Mouse (Mus musculus) 3134 (cell line): Measurements from ENCODE around the gene Dbx2.

Experiments used
- DNase-seq: peaks from one replicate; pipeline ENCODE4 v3.0.0-alpha.2; 2011; ENCODE audit warnings: low spot score; ENCODE audit not compliant: insufficient read length; ENCODE audit errors: extremely low read depth

Dbx2 gene

DNA sequence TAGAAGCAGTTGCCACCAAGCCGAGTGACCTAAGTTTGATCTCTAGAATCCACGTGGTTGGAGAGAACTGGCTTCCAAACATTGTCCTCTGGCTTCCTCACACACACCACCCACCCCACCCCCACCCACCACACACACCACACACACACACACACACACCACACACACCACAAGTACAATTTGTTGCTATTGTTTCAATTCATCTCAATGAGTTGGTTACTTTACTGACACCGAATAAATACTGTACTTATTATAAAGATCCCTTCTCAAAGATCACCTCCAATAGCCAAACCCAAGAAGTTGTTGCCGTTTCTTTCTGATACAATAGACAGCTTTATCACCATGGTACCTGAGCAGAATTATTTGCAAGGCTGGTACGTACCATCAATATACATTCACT is at the start of gene Dbx2:
Gene Dbx2, minus strand, starts transcription at position 101 of the 400 bp plus-strand sequence.
- no peak for DNase-seq

DNA sequence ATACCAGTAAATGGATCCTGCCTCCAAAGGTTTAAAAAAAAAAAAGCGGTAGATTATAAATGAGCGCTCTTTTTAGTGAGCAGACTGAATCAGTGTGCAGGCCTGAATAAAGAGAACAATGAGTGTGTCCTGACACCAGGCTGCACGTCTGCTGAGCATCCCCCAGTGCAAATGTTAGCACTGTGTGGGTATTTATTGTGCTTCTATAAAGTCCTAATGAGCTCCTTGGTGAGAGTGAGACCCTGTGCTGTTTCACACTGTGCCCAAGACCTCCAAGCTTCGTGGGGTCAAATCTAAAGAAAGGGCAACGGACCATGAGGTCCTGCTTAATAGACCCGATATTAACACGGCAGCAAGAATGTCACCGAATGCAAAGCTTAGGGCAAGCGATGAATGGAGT is 46.4 kb upstream of the Dbx2 start:
- DNase-seq, result no peak

DNA sequence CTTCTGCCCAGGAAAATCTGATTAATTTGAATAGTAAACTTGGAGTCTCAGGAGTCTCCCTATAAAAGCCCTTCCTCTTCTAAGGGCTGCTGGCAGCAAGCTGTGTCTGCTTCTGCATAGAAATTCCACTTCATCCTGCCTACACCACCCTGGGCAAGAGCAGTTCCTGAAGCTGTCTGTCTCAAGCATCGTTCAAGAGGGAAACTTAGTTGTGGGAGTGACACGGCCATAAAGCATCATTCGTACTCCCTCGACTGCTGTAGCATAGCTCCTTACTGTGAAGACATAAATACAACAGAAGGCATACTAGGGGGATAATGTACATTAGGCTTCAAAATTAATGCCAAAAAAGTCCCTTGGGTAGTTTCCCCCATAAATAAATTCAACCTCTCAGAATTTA is 45.8 kb upstream of the Dbx2 start:
- no peak for DNase-seq

DNA sequence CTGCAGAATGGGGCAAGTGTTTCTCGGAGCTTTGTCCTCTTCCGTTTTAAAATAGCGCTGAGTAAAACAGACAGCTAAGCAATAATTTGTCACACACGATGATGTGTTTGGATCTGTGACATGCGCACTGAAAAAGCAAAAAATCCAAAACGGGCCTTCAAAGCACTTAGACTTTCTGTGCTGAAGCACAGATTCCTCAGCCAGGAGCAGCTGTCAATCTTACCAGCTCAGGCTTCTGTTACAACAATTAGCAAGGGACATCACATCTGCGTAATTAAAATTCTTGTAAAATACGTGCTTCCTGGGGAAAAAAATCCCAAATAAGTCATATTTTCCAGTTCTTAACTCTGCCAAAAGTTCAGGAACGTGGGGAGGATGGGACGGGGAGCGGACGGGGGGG is 43.6 kb upstream of the Dbx2 start:
- no peak for DNase-seq

DNA sequence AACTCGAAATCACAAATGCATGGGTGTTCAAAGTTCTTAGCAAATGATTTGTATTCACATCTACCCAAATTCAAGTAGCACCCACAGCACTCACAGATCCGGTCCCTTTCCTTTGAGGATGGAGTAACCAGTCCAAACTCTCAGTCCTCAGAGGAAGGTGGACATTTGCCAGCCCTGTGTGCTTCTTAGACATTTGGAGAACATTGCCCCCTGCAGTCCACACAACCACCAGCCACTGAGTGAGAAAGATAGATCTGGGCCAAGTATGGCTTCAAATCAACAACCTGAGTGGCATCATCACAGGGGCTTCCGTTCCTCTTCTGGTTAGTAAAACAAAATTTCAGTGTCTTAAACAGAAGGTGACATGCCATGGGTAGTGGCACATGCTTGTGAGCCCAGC is 38.0 kb upstream of the Dbx2 start:
- no peak for DNase-seq

DNA sequence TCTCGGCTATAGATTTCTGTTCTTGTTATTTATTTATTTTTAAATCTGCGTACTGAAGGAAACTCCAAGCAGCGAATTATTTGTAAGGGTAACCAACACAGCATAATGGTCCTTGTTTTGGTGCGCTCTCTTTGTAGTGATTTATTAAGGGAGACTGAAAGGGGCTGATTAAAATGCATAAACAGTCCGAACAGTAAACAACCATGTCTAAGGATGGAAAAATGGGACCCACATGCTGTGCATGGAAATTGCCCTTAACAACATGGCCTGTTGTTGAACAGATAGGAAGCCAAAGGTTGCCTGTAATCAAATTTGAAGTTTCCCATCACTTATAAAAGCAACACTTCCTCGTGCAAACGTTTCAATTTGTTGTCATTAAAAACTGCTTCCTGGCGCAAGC is 35.8 kb upstream of the Dbx2 start:
- DNase-seq, result no peak

DNA sequence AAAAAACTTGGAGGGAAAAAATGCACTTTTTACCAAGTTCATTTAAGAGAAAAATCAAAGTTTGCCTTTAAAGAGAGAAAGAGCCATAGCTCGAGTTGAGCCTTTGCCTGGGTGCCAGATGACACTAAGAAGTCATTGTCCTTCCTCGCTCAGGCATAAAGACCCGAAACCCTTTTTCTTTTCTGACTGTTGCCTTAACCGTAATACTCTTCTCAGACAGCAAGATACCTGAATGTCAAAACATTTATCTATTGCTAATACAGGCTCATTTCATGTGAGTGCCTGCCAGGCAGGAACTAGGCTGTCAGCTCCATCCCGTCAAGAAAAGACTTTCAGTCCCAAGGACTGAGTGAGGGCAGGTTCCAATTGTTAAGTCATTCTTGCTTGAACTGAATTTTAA is 35.4 kb upstream of the Dbx2 start:
- DNase-seq, result no peak

DNA sequence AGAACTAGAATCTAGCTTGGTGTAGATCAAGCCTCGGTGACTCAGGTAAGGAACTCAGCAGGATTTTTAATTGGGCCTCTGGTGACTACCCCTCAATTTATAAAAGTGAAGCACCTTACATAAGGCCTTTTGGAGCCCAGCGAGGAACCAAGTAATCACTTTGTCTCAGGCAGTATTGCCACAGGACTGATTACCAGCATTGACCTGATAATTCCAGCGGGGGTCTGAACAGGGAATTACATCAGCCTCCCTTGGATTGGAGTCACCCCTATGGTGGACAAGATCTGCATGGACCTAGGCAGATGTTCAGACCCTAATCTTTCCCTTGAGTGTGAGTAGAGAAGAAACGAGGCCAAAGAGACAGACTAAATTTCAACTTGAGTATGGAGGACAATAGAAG is 26.9 kb upstream of the Dbx2 start:
- DNase-seq, result no peak

DNA sequence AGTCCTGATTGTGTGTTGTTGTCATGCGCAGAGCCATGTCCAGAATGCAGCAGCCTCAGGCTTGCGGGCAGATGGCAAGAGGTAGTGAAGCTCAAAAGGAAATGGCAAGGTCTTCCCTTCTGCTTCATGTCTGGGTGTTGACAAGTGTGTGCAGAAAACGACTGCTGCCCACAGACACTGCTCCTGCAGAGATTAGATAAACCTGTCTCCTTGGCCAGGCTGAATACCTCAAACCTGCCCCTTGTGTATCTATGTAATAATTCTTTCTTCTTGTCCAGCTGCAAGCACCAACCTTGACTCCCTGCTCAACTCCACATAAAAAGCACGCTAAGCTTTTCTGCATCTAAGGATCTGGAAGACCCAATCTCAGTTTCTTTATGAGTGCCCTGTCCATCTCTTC is 19.9 kb upstream of the Dbx2 start:
- DNase-seq, result no peak

DNA sequence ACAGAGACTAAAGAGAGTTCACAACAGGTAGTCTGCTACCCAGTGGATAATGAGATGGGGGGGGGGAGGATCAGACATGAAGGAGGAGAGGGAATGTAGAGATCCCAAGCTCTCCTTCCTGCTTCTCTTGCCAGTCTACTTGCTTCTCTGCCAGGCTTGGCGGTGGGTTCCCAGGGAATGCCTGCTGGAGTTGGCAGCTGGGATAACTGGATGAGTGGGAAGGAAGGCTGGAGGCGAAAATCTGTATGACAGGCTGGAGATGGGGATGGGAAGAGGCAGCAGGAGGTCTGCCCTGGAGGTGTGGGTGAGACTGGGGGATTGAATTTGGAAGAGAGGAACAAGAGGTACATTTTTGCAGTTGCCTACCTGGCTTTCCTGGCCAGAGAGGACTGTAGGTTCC is 19.4 kb upstream of the Dbx2 start:
- DNase-seq, result no peak

DNA sequence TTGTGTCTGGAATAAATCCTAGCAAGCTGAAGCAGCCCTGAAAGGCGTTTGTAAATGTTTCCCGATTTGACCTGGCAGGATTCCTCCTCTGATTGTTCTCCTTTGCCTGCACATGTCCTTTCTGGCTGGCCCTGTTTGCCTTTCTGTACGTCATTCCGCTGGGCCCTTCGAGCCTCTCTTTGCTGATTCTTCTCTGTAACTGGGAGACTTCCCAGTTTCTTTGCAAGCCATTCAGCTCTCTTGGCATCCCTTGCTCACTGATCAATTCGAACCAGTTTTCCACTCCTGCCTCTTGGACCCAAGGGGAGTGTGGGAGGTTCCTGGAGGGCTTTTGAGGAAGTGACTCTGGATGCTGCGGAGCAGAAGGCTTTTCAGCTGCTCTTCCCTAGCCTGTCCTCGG is 11.4 kb upstream of the Dbx2 start:
- no peak for DNase-seq

DNA sequence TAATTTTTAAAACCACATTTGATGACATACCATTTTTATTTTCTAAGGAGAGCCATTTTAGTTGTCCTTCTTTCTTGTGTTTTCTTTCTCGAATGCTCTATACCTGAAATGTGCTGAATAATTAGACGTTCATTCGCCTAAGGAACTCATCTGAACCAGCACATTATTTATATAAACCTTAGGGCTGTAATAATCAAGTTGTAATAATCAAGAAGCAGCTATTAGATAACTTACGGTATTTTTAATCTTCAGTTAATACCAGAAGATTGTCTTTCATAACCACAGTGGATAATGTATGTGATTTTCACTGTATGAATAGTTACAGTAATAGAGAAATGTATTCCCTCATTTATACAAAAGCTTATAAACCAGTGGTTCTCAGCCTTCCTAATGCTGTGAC is 9.2 kb upstream of the Dbx2 start:
- DNase-seq, result no peak

DNA sequence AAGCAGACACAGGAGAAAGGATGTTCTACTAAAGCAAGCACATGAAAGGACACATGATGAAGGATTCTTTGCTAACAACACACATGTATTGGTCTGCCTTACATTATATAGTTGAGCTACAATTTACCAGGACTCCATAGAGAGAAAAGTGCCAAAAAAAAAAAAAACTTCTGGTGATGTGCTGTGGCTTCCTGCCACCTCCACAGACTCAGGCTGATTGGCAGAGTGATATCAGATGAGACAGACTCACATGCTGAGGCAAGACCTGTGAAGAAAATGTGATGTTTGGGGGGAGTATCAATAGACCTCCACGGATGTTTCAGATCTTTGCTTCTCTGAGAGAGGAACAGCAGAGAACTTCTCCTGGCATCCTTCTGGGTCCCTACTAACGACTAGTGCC is 6.0 kb upstream of the Dbx2 start:
- DNase-seq, result no peak

DNA sequence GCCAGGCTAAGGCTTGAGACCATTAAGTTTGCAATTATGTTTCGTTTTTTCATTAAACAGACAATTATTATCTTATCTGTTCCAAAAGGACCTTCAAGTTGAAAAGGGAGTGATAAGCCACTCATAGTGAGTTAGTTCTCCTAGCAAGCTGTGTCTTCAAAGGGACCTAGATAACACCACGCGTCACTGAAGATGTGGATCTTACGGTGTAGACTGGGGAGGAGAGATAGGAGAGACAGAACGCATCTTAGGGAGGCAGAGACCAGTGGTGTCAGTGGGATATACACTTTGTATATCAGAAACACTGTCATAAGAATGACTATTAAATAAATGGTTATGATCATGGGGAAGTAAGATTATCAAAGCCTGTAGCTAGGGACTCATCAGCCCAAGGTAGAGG is 4.6 kb upstream of the Dbx2 start:
- no peak for DNase-seq

DNA sequence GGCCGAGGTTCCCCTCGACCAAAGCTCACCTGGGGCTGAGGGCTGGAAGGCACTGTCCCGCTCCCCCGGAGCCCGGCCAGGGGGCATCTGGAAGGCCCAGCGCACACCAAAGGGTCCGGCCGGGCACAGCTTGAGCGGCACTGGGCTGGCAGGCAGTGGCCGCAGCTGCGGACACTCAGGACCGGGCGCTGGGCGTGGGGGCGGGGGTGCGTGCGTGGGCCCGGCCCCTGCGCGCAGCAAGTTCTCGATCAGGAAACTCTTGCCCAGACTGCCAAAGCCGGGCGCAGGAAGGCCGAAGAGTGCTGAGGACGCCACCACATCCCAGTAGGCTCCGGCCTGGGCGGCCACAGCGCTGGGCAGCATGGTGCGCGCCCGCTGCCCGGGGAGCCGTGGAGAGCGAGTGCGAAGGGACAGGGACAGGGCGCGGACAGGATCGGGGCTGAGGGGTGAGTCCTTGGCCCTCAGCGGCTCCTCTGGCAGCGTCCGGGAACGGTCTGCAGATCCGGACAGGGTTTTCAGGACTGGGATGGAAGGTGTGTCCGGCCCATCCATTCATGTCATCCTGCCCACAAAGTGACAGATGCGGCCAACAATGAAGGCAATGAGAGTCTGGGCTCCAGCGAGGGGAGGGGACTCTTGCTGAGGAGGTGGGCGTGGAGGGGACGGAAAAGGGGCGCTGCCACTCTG is 1.4 kb downstream of the Dbx2 start:
- DNase-seq, result peak; percentile 7

DNA sequence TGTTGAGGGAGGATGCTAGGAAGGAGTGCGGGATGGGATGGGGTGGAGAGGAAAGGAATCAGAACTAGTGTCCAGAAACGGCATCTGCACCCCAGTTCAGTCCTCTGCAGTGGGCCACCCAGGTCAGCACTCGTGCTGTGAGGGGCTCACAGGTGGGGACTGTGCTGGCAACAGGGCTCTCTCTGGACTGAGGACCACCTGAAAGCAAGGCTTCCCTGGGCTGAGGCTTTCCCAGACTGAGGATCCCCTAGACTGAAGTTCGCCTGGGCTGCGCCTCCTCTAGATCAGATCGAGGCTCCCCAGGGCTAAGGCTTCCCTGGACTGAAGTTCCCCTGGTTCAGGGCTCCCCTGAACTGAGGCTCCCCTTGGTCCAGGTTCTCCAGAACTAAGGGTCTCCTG is 1.9 kb downstream of the Dbx2 start:
- no peak for DNase-seq

DNA sequence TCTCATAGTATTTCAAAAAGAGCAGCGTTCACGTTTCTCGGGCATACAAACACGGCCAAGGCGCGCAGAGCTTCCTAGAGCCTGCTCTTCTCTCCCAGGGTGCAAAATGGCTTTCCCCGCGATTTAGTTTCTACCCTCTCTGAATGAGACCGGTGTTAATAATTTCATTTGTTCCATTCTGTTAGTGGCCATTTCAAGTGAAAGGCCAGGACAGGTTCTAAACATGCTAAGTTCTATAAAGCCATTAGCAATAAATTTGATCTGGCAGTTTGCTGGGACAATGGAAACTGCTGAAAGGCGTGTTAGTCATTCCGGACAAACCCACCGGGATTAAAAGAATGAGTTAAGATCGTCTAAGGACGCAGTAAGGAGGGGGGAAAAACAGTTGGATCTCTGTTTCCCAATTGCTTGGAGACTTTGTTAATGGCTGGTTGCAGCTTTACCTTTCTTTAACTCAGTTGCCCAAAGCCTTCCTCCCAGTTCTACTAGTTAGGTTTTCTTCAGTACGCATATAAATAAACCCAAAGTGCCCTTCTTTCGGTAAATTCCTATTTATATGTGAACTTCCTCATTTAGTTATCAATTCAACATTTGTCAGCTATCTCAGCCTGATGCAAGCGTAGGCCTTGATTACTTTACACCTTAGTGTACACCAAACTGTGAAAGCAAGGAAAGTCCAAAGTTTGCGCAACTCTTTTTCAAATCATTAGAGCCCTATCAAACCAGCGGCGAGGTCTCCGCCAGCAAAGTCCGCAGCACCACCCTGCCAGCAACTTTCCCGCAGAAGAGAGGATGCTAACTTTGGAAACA is 2.7 kb downstream of the Dbx2 start:
- no peak for DNase-seq

DNA sequence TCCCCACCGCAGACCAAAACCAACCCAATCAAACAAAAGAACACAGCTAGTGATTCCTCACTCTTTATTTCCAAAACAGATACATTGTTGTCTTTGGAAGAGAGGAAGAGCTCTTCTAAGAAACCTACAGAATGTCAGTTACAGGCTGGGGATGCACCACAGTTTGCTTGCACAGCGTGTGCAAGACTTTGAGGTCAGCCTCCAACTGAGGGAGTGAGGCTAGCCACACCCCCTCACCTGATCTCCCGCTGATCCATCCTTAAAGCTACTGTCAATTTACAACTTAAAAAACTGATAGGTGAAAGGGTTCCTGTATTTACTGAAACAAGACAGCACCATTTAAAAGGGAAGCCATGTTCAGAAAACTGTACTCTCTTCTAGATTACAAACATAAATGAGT is 3.9 kb downstream of the Dbx2 start:
- no peak for DNase-seq

DNA sequence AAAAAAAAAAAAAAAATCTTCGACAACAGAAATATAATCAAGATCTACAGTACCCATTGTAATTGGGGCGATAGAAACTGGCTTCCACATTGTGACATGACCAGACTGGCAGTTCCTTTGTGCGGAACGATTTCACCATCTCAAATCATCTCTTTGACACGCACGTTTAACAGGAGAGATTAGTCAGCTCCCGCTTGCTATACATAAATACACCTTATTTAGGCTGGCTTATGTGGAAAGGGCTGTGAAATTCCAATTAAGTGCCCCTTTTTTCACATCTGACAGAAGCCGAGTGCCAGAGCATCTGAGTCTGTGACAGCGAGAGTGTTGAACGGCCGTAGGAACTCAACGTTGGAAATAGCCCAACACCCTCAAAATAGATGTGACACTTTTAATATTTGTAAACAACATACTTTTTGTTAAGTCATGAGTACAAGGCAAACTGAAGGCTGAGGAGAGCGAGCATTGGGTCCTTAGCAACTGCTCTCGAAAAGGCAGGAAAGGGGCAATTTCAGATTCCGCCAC is 12.2 kb downstream of the Dbx2 start:
- no peak for DNase-seq

DNA sequence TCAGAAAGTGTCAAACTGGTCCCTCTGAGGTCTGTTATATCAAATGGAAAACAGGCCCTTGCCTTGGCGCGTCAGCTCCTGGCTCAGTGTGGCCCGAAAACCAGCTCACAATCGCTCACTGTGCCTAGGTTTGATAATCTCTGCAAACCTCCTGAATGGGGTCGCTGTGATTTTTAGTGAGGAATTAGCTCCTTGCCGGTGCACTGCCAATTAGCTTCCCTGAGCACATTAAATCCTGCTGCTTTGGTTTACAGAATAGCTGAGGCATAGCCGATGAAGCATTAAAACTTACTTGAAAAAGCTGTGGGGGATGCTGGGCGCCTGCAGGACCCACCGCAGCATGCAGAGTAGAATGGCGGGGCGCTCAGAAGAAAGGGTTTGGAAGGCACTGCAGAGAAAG is 15.4 kb downstream of the Dbx2 start:
- DNase-seq, result no peak

DNA sequence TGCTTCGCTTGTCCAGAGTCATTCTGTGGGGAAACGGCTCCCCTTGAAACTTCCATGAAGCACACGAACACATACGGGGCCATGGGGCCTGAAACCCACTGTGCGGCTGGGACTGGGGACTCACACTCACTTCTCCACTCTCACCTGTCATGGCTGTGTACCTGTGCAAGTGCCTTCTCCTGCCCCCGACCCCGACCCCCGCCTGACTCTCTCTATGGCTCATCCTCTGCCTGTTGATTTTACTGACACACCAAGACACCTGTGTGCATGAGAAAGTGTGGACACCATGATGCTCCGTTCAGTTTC is 16.0 kb downstream of the Dbx2 start:
- no peak for DNase-seq

DNA sequence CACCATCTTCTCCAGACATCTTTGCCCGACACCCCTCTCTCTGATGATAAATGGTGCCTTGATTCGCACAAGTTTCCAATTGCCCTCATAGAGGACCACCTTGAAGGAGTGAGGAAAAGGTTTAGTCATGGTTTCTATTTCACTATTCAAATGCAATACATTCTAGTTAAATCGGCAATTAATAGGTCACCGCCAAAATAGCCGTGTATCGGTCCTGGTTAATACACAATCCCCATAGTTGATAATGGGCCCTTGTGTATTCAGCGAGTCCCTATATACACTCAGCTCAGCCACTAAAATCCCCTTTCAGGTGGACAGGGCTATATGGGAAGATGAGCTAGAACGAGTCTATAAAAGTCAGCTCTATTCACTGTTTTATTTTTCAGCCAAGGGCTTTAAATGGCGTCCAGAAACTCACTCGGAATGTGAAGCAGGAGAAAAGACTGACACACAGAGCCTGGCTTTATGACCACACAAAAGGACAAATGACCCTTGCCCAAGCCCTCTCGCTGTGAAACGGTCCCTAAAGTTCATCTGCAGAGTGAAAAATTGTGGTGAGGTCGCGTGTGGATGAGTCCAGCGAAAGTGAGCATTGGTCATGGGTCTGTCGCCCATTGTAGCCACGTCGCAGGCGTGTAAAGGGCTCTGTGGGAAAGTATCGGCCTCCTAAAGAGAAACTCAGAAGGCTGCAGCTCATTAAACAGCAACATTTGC is 16.5 kb downstream of the Dbx2 start:
- no peak for DNase-seq
